Mouse (Mus musculus): Measurements from ENCODE around the gene Idh3a.

The Idh3a gene

DNA sequence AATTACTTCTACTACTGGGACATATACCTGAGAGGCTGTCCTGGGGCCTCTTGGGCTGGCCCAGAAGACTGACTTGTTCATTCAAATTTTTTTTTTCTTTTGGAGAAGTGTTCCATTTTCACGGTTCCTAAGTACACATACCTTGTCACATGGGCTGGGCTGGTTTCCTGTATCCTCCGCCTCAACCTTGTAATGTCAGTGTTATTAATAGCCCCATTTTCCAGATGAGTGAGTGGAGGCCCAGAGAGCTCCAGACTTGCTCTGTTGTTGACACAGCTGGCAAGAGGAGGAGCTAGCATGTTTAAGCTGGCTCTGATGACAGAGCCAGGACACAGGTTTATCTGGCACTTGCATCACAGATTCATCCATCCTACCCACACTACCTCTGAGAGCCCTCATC lies 61.3 kb downstream of the Idh3a start:
- DNase-seq (ENCODE audit: low spot score): no peak

DNA sequence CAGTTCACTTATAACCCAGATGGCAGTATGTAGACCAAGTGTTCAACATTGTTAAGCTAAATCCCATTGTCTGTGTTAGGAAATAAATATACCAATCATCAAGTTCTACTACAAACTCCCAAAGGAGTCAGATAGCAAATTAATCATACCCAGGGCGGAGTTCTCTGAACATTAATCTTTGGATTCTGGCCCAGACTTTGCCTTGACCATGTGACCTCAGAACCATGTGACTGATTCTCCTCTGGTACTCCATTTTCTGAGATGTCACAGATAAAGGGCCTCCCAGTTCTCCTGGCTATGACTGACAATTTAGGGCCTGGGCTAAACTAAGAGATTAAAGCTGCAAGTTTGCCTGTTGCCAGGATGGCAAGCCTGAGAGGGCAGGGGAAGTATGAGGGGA lies 63.2 kb downstream of the Idh3a start:
- DNase-seq (ENCODE audit: low spot score): no peak

DNA sequence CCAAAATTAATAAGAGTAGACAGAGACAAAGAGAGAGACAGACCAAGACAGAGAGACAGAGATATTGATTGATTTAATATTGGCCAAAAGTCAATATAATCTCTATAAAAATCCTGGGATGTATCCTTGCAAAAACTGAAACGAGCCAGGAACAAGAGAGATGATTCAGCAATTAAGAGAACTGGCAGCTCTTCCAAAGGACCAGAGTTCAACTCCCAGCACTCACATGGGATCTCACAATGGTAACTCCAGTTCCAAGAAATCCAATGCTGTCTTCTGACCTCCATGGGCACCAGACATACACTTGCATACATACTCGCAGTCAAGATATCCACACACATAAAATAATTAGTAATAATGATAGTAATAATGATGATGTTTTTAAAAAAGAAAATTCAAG lies 66.6 kb downstream of the Idh3a start:
- DNase-seq (ENCODE audit: low spot score): no peak

Data from left cerebral cortex, adult 11 months (tissue).